Mouse (Mus musculus) left cerebral cortex, adult 8-10 months (tissue): ENCODE measurements around the gene Tardbp. TPM values are rescaled to one million over a fixed set of nuclear protein-coding genes. Genes with fewer than 3 reads are reported as not detected.

Experiments
- DNase-seq, 2 experiments: peaks; one replicate each; pipeline ENCODE4 v3.0.0; 2022; ENCODE audit warnings: low spot score in 2 of 2
- total RNA-seq, 4 experiments: library from RNA; stranded (reverse); gene quantifications; 2 replicates each; pipeline ENCODE4 v1.2.4; 2022

Tardbp gene
- total RNA-seq, 4 experiments from 2014 or later: 182 to 208 (median 193) TPM

DNA sequence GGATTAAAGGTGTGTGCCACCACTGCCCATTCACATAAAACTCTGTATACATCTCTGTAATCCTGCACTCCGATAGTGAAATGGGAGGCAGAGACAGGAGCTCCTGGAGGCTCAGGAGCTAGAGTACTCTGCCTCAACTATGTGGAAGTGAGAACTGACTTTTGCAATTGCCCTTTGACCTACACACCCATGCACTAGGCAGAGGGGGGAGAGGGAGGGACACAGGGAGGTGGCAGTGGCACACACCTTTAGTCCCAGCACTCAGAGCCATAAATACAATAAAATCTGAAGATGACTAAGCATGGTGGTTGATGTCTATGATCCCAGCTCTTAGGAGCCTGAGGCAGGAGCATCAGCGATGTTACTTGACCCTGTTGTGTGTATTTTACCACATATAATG is 12.6 kb upstream of the Tardbp start:
- DNase-seq: no peak

DNA sequence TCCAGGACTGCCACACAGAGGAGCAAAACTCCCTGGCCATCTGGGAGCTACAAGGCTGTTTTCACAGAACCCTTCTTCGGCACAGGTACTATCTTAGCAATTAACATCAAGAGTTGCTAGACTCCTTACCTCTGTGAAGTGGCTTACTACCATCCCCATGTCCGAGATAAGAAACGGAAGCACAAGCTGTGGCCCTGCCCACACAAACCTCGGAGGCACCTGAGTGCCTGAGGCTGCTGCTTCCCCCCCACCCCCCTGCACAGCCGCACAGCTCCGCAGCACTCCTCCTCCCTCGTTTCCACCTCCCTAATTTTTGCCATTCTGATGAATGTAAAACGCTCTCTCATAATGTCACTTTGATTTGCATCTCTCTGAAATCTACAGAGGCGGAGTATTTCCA is 11.5 kb upstream of the Tardbp start:
- DNase-seq: no peak

- DNase-seq: no peak
Measured at GRCm38 (mm10) chr4:148635309-148635708, 8.5 kb upstream of the Tardbp start.

DNA sequence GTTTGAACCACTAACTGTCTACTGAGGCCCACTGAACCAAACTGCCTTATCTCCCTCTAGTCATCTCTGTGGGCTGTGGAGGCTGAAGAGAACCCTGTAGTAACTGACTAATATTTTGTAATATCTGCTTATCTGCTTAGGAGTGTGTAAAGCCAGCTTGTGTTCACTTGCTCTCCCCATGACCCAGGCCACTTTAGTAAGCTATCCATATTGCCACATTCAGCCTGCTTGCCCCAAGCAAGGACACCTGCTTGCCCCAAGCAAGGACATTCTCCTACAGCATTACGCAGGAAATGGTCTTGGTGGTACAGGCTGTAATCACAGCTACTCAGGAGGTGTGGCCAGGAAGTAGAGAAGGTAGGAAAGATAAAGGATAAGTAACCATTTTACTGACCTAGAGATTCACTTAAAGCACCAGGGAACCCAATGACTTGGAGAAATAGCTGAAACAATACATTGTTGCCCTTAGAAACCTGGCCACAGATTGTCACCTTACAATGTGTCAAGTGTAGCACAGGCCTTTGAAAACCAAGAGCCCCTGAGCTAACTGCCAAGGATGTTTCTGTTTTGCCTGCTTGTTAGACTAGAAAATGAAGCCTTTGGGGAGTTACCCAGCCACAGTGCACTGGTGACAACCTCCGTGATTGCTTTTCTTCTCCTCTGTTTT is 6.7 kb upstream of the Tardbp start:
- DNase-seq: no peak

DNA sequence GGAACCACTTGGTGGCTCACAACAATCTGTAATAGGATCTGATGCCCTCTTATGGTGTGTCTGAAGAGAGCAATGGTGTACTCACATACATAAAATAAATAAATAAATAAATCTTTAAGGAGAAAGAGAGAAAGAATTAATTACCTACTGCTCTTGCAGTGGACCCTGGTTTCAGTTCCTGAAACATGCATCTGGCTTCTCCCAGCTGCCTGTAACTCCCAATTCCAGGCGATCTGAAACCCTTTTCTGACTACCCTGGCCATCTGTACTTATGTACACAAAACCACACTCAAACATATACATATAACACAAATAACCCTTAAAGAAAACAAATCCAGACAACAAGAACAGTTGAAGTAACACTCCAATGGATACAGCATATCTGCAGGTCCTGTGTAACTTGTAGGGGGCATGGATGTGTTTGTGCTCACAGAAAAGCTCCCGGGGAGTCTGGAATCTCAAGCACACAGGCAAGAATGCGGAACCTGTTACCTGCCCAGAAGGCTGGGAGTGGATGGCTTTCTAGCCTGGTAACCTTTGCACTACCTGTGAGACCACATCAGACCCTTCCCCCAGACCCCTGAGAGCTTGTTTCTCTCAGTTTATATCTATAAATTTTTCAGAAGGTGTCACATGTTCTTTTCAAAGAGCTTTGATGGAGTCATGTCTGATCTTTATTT is 5.3 kb upstream of the Tardbp start:
- no peak for DNase-seq

GRCm38 (mm10) chr4:148627246-148627645 is 427 bp upstream of the Tardbp start:
- DNase-seq: no peak

DNA sequence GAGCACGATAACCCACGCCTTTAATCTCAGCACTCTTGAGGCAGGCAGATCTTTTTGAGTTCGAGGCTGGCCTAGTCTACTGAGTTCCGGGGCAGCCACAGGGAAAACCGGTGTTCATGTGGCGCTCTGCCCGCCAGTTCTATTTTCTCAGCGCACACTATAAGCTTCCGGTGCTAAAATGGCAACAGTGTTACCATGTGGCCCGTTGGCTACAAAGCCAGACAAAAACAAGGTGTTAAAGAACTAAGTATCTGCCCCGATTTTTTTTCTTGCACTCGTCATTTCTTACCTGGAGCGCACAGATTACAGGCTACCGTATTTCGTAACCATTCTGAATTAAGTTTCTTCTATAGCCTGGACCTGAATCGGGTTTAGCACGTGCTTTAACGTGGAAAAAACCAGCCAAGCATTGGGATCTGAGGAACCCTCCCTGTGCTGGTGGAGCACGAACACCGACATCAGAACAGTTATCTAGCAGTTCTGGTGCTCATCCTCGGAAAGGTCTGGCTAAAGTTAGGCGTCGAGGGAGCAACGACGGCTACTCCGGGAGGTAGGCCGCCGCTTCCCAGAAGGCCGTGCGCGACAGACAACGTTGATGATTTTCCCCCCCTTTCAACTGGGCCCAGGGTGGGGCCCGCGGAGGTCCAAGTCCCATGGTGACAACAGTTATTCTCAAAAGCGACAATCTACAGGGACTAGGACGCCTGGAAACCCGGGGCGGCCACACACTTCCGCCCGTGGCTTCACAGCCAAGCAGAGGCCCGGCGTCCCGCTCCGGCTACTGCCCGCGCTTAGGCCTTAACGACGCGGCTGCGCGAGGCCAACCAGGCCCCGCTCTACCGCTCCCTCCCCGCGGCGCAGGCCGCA is 830 bp downstream of the Tardbp start:
- peak in 1 of 2 experiments; percentile 58 for DNase-seq

GRCm38 (mm10) chr4:148625010-148625409 is 1.8 kb downstream of the Tardbp start:
- no peak for DNase-seq

- no peak for DNase-seq
Measured at GRCm38 (mm10) chr4:148623609-148624008, 3.2 kb downstream of the Tardbp start.

DNA sequence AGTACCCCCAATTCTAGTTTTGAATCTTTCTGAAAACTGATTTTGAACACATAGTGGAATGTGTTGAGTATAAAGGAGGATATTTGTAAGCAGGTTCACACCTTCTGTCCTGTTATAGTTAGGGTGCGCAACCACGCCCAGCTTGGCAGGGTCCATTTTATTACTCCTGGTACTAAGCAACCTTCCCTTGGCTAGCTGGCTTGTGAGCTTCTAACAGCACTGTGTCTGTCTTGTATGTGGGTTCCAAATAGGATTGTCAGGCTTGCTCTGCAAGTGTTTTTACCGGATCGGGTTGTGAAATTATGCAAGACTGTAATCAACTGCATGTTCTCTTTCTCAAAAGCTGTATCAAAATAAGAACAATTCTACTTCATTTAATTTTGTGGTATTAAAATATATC is 4.3 kb downstream of the Tardbp start:
- no peak for DNase-seq

- no peak for DNase-seq
Measured at GRCm38 (mm10) chr4:148620718-148621117, 6.1 kb downstream of the Tardbp start.

- no peak for DNase-seq
Measured at GRCm38 (mm10) chr4:148619805-148620204, 7.0 kb downstream of the Tardbp start.

DNA sequence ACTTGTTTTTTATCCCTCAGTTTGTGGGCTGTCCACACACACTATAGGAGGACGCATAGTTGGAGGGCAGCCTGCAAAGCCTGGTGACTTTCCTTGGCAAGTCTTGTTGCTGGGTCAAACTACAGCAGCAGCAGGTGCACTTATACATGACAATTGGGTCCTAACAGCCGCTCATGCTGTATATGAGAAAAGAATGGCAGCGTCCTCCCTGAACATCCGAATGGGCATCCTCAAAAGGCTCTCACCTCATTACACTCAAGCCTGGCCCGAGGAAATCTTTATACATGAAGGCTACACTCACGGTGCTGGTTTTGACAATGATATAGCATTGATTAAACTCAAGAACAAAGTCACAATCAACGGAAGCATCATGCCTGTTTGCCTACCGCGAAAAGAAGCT is 13.1 kb downstream of the Tardbp start:
- DNase-seq: no peak

- no peak for DNase-seq
Measured at GRCm38 (mm10) chr4:148612557-148612956, 14.3 kb downstream of the Tardbp start.

DNA sequence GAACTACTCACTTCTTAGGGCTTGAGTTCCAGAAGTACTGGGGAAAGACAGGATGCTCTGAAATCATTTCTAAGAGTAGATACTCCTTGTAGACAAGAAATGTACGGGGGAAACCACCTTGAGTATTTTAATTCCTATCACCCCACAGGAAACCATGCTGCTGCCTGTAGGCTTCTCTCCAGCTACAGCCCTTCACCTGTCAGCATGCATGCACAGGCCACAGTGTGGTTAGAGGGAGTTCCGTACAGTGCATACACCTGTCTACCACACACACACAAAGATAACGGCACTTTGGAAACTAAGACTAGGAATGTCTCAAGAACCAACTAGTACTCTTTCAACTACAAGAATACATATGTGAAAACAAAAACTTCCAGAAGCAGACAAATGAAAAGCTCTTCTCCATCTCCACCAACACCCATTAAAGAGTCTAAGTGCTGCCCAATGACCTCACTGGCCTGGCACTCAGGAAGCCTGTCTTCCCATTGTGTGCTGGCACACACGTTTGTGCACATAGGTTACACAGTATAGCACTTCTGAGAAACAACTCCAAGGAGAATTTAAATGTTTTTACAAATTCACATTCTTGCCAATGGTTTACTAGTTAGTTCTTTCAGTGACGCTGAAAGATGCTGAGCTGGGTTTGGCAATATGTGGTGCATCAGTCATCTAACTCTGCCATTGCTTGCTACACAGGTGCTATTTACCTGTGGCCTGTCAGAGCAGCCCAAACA is 16.0 kb downstream of the Tardbp start:
- DNase-seq: no peak

DNA sequence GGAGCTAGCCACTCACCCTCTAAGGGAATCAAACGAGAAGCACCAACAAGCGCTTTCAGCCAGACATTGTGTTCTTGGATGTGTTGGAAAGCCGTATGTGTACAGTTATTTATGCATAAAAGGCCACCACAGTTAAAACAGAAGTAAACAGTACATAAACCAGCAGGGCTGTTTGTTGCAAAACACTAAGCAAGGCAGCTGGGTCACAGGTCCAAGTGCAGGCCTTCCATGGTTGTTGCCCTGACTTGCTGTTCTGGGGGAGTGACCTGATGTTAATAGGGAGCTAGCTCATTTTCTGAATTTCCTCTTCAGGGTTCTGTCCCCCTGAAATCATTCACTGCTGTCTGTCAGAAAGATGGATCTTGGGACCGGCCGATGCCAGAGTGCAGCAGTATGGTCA is 17.0 kb downstream of the Tardbp start:
- no peak for DNase-seq

- DNase-seq: peak; percentile 54 to 65
Measured at GRCm38 (mm10) chr4:148607758-148608157, 19.1 kb downstream of the Tardbp start.

- no peak for DNase-seq
Measured at GRCm38 (mm10) chr4:148604541-148605165, 22.2 kb downstream of the Tardbp start.

DNA sequence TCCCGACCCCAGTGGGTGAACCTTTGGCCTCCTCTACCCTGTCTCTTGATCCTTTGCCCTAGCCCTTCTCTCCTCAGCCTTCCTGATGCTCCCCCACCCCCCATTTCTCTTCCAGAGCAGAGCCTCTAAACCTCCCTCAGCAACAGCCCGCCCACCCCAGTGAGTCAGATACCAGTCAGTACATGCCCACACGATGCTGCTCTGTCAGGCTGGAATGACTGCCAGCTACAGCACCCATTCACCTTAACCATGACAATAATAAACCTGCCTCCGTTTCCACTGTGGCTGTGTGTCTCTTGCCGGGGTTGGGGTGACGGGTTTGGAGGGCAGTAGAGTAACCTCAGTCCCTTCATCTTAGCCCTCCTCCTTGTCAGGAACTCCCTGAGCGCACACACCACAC is 22.7 kb downstream of the Tardbp start:
- peak in 1 of 2 experiments; percentile 83 for DNase-seq

DNA sequence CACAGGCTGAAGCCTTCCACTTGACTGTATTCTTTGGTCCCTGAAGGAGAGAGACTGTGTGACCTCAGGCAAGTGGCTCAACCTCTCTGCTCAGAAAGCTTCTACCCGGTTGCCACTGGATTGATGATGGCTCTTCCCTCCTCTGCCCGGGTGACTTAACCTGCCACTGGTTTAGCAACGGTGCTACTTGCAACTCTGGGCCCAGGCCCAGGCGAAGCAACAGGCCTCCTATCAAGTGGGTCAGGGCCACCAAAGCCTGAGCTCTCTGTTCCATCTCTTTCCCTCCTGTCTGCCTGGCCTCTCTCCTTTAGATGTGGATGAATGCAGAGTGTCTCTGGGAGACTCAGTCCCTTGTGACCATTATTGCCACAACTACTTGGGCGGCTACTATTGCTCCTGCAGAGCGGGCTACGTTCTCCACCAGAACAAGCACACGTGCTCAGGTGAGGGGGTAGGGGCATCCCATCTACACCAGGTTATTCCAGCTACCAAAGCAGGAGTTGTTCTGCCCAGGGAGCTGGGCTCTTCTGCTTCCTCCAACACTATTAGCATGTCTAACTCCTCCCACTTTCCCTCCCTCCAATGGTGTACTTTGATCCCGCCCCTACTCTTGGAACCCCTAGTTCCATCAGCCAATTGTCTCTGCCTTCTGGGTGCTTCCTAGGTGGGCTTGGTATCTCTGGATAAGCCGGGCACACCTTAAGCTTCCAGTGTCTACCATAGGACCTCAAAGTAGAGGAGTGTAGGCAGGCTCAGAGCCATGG is 23.3 kb downstream of the Tardbp start:
- peak in 1 of 2 experiments; percentile 39 for DNase-seq
